Mouse (Mus musculus) lung, embryonic 15.5 days (tissue): ENCODE data around the gene Adm. TPM values are rescaled to one million over a fixed set of nuclear protein-coding genes. Genes with fewer than 3 reads are reported as not detected.
A peak's percentile ranks its signal among the peaks of the same experiment; 100 is the strongest.

ENCODE experiments used
- ATAC-seq: fragments of 200-750 bp; cut with Nextera tagmentation; 2 replicates; pipeline ENCODE4 v1.8.0; 2017; ENCODE audit warnings: moderate number of reproducible peaks, borderline replicate concordance; ENCODE audit not compliant: low FRiP score, low TSS enrichment; ENCODE audit errors: extremely low read depth
- H3K27ac ChIP-seq: fragments of 300-500 bp; sonication (generic); 2 replicates; pipeline ENCODE4 v1.5.1; 2015; ENCODE audit warnings: moderate library complexity, mild to moderate bottlenecking, inconsistent platforms
- H3K27me3 ChIP-seq: fragments of 300-500 bp; sonication (generic); 2 replicates; pipeline ENCODE4 v1.6.1; 2015; ENCODE audit warnings: inconsistent platforms
- H3K36me3 ChIP-seq: fragments of 300-500 bp; sonication (generic); 2 replicates; pipeline ENCODE4 v1.6.1; 2015; ENCODE audit warnings: inconsistent platforms
- H3K4me1 ChIP-seq: fragments of 300-500 bp; sonication (generic); 2 replicates; pipeline ENCODE4 v1.6.1; 2015; ENCODE audit warnings: inconsistent platforms
- H3K4me2 ChIP-seq: fragments of 300-500 bp; sonication (generic); 2 replicates; pipeline ENCODE4 v1.6.1; 2015; ENCODE audit warnings: inconsistent platforms, mild to moderate bottlenecking, moderate library complexity
- H3K4me3 ChIP-seq: fragments of 300-500 bp; sonication (generic); 2 replicates; pipeline ENCODE4 v1.5.1; 2015; ENCODE audit warnings: mild to moderate bottlenecking, inconsistent platforms
- H3K9ac ChIP-seq: fragments of 300-500 bp; sonication (generic); 2 replicates; pipeline ENCODE4 v1.6.1; 2015; ENCODE audit warnings: inconsistent platforms
- H3K9me3 ChIP-seq: fragments of 300-500 bp; sonication (generic); 2 replicates; pipeline ENCODE4 v1.6.1; 2016; ENCODE audit warnings: inconsistent platforms
- WGBS: fragments of 180-500 bp; shearing (Covaris S2); methylation state at CpG from one replicate; pipeline ENCODE4 v1.1.7; 2015; 5-methylcytosine and 5-hydroxymethylcytosine counted together
- polyA plus RNA-seq: library from polyadenylated mRNA; unstranded; fragments of >200 nt; fragmentation: Nextera tagmentation; extraction: Ambion mirVana; gene quantifications from 2 replicates; pipeline ENCODE4 v1.2.1, GENCODE M21; 2015

Adm gene
- polyA plus RNA-seq, 1 experiment from 2014 or later, result 6.7 TPM

DNA sequence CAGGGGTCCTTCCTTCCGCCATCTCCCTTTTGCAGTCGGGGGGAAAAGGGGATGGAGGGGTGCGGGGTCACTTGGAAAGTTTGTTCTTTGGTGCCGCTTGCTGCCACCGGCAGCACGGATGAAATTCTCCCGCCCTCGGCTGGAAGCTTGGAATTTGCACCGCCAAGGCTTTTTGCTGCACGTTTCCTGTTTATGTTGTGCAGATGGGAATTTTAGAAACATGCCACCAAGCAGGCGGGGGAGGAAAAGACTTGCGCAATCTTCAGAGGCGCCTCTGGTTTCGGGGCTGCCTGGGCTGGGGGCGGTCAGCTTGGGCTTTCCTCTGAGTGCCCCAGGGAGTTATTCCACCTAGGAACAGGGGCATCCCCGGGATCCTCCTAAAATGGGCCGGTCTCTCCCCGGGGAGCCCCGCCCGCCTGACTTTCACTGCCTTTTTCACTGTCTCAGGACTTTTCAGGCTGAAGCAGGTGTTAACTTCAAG lies 12.3 kb upstream of the Adm start:
- WGBS, result under 1% methylated on average over 20 of the region's 20 CpGs
- Histone ChIP-seq H3K4me2 (peak overlapping the region; percentile 87), H3K27me3 (no peaks in the 10 kb centered on the region), H3K27ac (peak overlapping the region; percentile 100), H3K4me1 (peaks cover 30% of the 10 kb centered on the region), H3K9me3 (no peaks in the 10 kb centered on the region), H3K4me3 (peak overlapping the region; percentile 60), H3K36me3 (no peaks in the 10 kb centered on the region), H3K9ac (peak overlapping the region; percentile 76)
- ATAC-seq, result peak; percentile 65

DNA sequence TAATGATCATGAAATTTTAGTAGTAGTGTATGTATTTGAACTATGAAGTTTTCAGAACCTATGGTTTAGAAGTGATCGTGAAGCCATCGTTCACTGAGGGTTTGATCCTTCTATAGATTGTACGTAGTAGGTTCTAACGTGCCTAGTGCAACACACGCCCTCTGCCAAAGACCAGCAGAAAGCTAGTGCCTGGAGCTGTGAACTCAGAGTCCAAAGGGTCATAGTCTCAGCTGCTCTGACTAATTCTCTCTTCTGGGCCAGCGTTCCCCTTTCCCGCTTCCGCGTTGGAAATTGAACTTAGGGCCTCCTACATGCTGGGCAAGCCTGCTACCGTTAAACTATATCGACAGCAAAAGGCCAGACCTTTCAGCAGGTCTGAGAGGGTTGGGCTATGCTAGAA lies 11.7 kb upstream of the Adm start:
- H3K9me3 ChIP-seq, result no peaks in the 10 kb centered on the region
- H3K36me3 ChIP-seq, result no peaks in the 10 kb centered on the region
- H3K4me3 ChIP-seq, result peak overlapping the region; percentile 60
- 13% methylated on average over 11 of the region's 11 CpGs for WGBS
- no peak overlapping the region for H3K9ac ChIP-seq
- peak overlapping the region; percentile 87 for H3K4me2 ChIP-seq
- no peaks in the 10 kb centered on the region for H3K27me3 ChIP-seq
- peak overlapping the region; percentile 100 for H3K27ac ChIP-seq
- no peak for ATAC-seq
- peaks cover 34% of the 10 kb centered on the region for H3K4me1 ChIP-seq

DNA sequence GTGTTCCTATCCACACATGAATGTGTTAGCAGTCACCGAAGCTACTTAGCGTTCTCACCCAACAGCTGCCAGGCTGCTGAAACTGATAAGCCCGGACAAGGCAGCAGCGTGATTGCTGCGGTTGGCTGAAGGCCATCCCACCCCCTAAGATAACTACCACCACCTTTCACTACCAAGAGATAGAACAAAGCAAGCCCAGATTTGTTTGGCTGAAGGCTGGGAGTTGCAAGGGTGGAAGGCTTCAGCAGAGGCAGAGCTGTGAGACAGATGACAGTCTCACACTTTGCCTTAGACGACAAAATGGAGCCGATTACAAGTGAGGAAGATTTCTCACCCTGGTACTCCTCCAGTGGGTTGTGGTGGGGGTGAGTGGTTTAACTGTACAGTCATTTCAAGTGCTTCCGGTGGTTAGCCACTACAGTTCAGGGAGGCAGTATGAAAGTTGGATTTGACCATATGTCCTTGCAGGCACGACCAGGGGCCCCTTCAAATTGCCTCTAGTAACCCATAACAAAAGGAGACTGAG lies 8.3 kb upstream of the Adm start:
- H3K9me3 ChIP-seq, result no peaks in the 10 kb centered on the region
- H3K4me3 ChIP-seq, result no peak overlapping the region
- no peak overlapping the region for H3K9ac ChIP-seq
- no peak for ATAC-seq
- H3K36me3 ChIP-seq, result no peaks in the 10 kb centered on the region
- 0 out of 2 replicates have a peak overlapping the region, but pooled peaks have one; percentile 3 for H3K27ac ChIP-seq
- 5% methylated on average over 9 of the region's 9 CpGs for WGBS
- H3K4me1 ChIP-seq, result peaks cover 29% of the 10 kb centered on the region
- no peaks in the 10 kb centered on the region for H3K27me3 ChIP-seq
- no peak overlapping the region; the same call in 1 of the 2 replicates for H3K4me2 ChIP-seq

DNA sequence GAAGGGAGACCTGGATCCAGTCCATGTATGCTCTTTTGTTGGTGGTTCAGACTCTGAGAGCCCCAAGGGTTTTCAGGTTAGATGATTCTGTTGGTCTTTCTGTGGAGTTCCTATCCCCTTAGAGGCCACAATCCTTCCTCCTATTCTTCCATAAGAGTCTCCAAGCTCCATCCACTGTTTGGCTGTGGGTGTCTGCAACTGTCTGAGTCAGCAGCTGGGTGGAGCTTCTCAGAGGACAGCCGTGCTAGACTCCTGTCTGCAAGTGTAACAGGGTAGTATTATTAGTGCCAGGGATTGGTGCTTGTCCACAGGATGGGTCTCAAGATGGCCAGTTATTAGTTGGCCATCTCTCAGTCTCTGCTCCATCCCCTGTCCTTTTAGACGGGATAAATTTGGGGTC lies 3.4 kb upstream of the Adm start:
- Histone ChIP-seq H3K27me3 (peaks cover 24% of the 10 kb centered on the region), H3K4me2 (no peak overlapping the region), H3K9me3 (no peaks in the 10 kb centered on the region), H3K9ac (no peak overlapping the region), H3K27ac (peak overlapping the region; percentile 27; the same call in 1 of the 2 replicates), H3K36me3 (no peaks in the 10 kb centered on the region), H3K4me3 (no peak overlapping the region), H3K4me1 (peaks cover 60% of the 10 kb centered on the region)
- 62% methylated on average over 2 of the region's 2 CpGs for WGBS
- no peak for ATAC-seq

DNA sequence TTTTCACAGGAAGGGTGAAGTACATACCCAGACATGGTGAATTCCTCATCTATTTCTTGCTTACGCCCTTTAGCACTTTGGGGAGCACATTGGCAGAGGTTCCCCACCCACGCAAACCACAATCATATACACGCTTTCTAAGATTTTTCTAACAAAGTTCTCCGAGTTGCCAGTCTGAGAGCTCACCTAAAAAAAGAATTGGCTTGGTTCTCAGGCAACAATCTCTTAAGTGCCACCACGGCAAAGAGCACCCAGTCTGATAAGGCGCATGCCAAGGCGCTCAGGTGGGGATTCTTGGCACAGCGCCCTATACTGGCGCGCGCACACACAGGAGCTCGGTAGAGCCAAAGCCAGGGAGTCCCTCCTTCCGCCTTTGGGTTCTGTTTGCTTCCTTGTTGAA lies 2.5 kb upstream of the Adm start:
- Histone ChIP-seq H3K4me3 (no peak overlapping the region), H3K27me3 (peaks cover 24% of the 10 kb centered on the region), H3K4me1 (peaks cover 60% of the 10 kb centered on the region), H3K4me2 (no peak overlapping the region), H3K36me3 (no peaks in the 10 kb centered on the region), H3K9me3 (no peaks in the 10 kb centered on the region), H3K9ac (no peak overlapping the region), H3K27ac (peak overlapping the region; percentile 27; the same call in 1 of the 2 replicates)
- ATAC-seq, result no peak
- 60% methylated on average over 13 of the region's 13 CpGs for WGBS

DNA sequence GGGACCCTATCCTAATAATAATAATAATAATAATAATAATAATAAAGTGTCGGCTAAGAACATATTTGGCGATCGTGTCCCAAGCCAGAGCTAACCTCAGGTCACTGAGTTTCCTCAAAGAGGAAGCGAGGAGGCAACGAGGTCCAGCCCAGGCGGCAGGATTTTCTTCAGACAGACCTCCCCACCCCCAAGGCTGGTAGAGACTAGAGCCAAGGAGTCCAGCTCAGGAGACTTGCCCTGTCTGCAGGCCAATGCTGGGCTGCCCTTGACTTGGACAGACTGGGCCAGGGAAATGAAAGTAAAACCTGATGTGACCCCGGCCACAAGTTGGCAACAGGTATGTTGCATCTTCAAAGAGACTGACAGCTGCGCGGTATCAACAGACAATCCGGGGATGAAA lies 2.0 kb upstream of the Adm start:
- Histone ChIP-seq H3K27me3 (peaks cover 24% of the 10 kb centered on the region), H3K4me3 (no peak overlapping the region), H3K27ac (no peak overlapping the region), H3K9me3 (no peaks in the 10 kb centered on the region), H3K9ac (no peak overlapping the region), H3K4me2 (peak overlapping the region; percentile 93), H3K4me1 (peaks cover 57% of the 10 kb centered on the region), H3K36me3 (no peaks in the 10 kb centered on the region)
- whole genome bisulfite sequencing, result 61% methylated on average over 10 of the region's 10 CpGs
- ATAC-seq, result no peak

DNA sequence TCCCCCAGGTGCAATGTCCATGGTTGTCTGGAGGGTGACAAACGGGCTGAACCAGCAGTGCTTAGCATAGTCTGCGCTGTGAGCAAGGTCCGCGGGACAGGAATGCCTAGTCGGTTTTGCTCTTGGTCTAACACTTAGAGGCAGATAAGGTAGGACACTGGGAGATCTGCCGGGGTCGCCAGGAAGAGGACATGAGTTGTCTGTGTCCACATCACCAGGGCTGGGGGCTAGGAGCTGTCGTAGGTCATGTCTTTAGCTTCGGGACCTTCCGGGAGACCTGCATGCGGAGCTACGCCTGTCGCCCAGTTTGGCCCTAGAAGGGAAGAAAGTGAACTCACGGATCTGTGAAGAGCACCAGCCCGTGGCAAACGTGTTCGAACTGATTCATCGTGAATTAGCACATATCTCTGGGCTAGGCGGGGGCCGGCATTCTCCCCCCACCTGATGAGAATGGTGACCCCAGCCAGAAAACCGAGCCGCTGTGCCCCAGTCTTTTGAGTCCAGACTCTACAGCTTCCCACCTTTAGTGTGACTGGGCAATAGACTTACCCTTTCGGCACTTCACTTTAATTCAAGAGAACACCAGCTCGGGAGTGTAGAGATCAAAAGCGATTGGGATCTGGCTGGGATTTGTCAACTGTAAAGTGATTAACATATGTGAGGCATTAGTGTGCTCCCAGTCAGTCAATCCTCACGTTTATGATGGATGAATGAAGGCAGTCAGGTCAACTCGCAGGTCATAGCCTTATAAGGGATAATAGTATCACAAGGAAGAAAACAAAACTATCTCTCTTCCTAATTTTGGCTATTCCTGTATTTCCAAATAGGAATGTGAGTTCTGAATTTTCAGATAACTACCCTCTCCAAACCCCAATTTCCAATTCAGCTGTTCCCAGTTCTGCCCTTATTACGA lies 1.0 kb upstream of the Adm start:
- 7% methylated on average over 28 of the region's 28 CpGs for WGBS
- H3K36me3 ChIP-seq, result no peaks in the 10 kb centered on the region
- H3K27ac ChIP-seq, result no peak overlapping the region
- peak overlapping the region; percentile 48; the same call in 1 of the 2 replicates for H3K4me3 ChIP-seq
- ATAC-seq, result no peak
- H3K4me2 ChIP-seq, result peak overlapping the region; percentile 93
- peaks cover 65% of the 10 kb centered on the region for H3K4me1 ChIP-seq
- peaks cover 24% of the 10 kb centered on the region for H3K27me3 ChIP-seq
- H3K9me3 ChIP-seq, result no peaks in the 10 kb centered on the region
- no peak overlapping the region for H3K9ac ChIP-seq

DNA sequence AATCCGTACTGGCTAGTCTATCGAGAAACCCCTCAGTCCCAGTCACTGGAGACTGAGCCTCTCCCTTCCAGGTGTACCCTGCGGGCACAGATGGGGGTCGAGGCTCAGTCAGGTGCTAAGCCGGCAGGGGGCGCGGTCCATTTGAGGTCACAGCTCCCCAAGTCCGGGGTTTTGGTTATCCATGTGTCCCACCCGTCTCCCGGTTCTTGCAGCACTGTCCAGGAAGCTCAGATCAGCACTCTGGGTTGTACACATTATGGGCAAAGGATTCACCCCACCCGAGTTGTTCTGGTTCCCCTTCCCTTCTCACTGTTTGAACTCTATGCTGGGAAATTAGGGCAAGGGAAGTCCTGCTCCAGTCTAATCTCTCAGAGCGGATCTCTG lies 370 bp upstream of the Adm start:
- H3K4me1 ChIP-seq, result peaks cover 68% of the 10 kb centered on the region
- H3K27ac ChIP-seq, result no peak overlapping the region

DNA sequence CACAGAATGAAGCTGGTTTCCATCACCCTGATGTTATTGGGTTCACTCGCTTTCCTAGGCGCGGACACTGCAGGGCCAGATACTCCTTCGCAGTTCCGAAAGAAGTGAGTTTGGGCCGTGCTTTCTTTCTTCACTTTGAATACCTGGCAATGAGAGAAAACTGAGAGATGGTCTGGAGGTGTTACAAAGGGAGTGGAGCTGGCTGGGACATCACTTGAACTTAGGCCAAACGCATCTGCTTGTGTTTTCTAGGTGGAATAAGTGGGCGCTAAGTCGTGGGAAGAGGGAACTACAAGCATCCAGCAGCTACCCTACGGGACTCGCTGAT lies 776 bp downstream of the Adm start:
- peak overlapping the region; percentile 48 for H3K9ac ChIP-seq
- no peaks in the 10 kb centered on the region for H3K9me3 ChIP-seq
- peaks cover 68% of the 10 kb centered on the region for H3K4me1 ChIP-seq
- no peak for ATAC-seq
- 2% methylated on average over 11 of the region's 11 CpGs for WGBS
- H3K4me3 ChIP-seq, result peak overlapping the region; percentile 48
- H3K27me3 ChIP-seq, result peaks cover 24% of the 10 kb centered on the region
- H3K36me3 ChIP-seq, result no peaks in the 10 kb centered on the region
- no peak overlapping the region for H3K27ac ChIP-seq
- H3K4me2 ChIP-seq, result peak overlapping the region; percentile 93

More for the DNA sequence above, 370 bp upstream of the Adm start:
- no peak for ATAC-seq
- Histone ChIP-seq H3K9ac (no peak overlapping the region), H3K4me2 (peak overlapping the region; percentile 93), H3K4me3 (peak overlapping the region; percentile 48), H3K36me3 (no peaks in the 10 kb centered on the region), H3K27me3 (peaks cover 24% of the 10 kb centered on the region), H3K9me3 (no peaks in the 10 kb centered on the region)
- 1% methylated on average over 12 of the region's 12 CpGs for WGBS

DNA sequence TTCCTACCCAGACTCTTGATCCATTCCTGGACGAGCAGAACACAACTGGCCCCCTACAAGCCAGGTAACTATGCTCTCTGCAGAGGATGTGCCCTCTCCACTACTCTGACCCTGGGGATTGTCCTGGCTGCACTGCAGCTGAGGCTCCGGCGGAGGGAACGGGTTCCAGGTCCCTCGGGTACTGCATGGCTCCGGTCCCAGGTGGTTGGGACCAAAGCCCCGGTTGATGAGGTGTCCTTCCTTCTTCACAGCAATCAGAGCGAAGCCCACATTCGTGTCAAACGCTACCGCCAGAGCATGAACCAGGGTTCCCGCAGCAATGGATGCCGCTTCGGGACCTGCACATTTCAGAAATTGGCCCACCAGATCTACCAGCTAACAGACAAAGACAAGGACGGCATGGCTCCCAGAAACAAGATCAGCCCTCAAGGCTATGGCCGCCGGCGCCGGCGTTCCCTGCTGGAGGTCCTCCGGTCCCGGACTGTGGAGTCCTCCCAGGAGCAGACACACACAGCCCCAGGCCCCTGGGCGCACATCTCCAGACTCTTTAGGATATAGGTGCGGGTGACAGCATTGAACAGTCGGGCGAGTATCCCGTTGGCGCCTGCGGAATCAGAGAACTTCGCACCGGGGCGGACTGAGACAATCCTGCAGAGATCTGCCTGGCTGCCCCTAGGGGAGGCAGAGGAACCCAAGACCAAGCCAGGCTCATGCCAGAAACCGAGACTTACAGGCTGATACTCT lies 1.3 kb downstream of the Adm start:
- ATAC-seq, result no peak
- Histone ChIP-seq H3K27ac (no peak overlapping the region), H3K4me3 (peak overlapping the region; percentile 48), H3K36me3 (no peaks in the 10 kb centered on the region), H3K27me3 (peaks cover 24% of the 10 kb centered on the region), H3K4me1 (peaks cover 67% of the 10 kb centered on the region), H3K9ac (peak overlapping the region; percentile 48), H3K4me2 (peak overlapping the region; percentile 93), H3K9me3 (no peaks in the 10 kb centered on the region)
- 1% methylated on average over 33 of the region's 33 CpGs for WGBS

DNA sequence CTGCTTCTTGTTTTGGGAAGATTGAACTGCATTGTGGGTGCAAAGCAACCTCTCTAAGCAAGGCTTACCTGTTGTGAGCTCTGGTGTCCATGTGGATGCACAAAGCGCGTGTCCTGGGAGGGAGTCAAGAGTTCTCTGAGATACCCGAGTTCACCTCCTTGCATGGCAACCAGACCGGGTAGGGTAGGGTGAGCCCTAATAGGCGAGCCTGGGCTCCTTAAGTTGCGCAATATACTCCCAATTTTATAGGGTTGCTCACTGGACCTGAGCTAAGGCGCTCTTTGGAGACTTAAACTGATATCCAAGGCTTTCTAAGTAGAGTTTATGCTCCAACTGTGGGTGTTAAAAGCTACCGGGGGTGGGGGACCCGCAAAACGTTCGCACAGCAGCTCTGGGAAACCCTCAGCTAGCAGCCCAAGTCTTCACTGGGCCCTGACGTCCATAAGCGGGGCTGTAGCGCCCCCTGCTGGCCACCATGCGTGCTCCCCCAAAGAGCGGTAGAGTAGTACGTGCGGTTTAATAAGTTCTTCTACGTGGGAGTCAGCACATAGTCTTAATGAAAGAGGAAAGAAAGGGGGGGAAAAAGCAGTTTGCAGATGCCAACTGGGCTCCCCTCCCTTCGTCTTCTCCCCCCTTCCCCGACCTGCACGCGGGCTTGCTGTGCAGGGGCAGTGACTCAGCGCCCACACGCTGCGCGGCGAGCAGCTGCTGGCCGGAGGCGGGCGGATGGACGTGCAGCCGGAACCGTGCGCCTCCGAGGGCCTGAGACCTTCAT lies 2.6 kb downstream of the Adm start:
- WGBS, result 2% methylated on average over 36 of the region's 36 CpGs
- peak overlapping the region; percentile 43 for H3K4me3 ChIP-seq
- no peaks in the 10 kb centered on the region for H3K36me3 ChIP-seq
- H3K9ac ChIP-seq, result peak overlapping the region; percentile 46
- H3K9me3 ChIP-seq, result no peaks in the 10 kb centered on the region
- peak overlapping the region; percentile 93 for H3K4me2 ChIP-seq
- ATAC-seq, result peak; percentile 85
- H3K4me1 ChIP-seq, result peaks cover 56% of the 10 kb centered on the region
- H3K27ac ChIP-seq, result 0 out of 2 replicates have a peak overlapping the region, but pooled peaks have one; percentile 2
- H3K27me3 ChIP-seq, result peaks cover 24% of the 10 kb centered on the region
